Mouse (Mus musculus) frontal cortex, postnatal 36 days (tissue): Measurements from ENCODE around the gene Slc30a7.
A peak's percentile ranks its signal among the peaks of the same experiment; 100 is the strongest.
"Not testable (repeated sequence)": the region's sequence is repeated elsewhere in the genome, so short reads cannot be mapped to it uniquely, and the experiment has no call there.

Source experiments
- DNase-seq, 2 experiments: peaks; one replicate each; pipeline ENCODE4 v3.0.0; 2022; ENCODE audit warnings: low spot score in 2 of 2

The Slc30a7 gene

DNA sequence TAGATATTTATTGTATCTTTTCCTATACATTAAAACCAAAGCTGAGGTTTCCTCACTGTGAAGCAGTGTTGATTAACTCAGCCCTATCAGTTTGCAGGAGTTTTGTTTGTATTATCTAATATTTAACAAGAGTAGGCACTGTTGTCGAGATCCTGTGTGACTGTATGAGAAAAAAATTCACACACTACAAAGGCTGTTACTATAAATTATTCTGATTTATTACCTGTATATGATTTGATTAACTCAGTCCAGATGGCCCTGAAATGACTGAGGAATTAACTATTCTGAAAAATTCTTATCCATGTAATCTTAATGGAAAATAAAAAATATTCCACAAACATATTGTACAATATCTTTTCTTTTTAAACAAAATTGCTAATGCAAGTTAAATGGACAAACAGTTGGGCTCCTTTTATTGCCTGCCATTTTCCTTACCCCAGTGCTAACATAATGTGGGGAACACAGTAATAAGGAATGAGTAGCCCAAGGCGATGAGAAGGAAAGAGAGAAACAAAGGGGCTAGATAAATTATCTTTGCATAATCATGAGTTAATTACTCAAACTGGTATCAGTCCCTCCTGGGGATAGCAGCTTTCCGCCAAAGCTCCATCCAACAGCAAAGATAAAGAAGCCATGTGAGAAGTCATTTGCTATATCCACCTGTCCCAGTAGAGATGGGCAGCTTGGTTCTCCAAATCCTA is 57.8 kb downstream of the Slc30a7 start:
- no peak for DNase-seq

DNA sequence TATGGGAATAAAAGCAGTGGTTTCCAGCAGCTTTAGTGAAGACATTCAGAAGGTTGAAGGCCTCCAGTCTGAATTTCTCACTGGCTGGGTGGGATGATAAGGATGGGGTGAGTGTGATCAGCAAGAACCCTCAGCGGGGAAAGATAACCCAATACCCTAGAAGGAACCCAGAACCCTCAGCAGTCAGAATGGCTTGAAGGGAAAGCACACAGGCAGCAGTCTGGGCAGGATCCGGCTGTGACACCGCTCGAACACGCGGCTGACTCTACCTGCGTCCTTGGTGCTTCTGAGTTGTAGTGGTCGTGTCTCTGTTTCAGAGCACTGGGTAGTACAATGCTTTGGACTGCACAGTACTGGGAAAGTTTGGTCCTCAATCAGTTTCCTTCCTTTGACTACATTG is 60.9 kb downstream of the Slc30a7 start:
- no peak for DNase-seq

GRCm38 (mm10) chr3:115944376-115944775 is 62.8 kb downstream of the Slc30a7 start:
- no peak for DNase-seq

DNA sequence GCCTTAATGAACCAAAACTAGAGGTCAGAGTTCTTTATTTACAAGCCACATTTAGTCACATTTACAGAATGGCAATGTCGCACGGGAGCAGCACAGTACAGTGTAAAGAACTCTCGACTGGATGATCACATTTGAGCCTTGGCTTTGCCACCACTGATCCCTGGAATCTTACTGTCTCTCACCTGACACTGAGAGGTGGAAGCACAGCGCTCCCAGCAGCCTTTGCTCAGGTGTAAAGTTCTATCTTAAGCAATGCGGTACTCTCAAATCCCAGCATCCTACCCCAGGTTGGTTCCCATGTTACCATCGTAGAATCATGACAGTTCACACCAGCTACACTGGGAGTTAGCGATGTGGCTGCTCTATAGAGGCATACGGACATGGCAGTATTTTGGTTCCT is 65.7 kb downstream of the Slc30a7 start:
- DNase-seq = no peak

DNA sequence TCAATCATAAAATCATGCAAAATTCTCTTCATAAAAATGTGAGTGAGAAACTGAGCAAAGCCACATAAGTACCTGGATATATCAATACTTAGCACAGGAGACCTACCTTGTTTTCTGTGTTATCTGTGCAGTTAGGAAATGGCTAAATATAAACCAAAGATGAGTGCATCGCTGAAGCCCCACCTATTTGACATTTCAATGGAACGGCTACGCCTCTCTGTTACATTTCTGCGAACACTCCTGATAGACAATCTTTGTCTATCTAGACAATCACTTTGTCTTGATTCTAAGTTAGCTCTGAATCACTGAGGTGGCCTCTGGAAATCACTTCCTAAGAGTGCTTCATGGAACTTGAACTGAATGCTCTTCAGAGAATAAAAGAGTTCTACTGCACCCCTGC is 66.7 kb downstream of the Slc30a7 start:
- no peak for DNase-seq

DNA sequence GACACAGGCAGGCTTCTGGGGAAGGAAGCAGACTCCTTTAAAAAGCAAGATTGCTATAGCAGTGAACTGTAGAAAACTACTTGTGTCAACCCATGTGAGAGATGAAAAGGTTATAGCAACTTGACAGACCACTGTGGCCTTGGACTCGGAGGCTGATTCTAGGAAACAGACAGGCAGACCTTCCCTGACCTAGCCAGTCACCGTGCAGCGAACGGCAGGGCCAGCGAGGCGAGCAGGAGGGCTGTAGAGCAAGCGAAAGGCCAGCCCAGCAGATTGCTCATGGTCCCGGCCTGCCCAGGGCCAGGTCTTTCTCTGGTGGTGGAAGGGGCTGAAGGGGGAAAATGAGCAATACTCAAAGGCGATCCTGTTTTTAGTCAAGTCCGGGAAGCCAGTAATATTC is 69.4 kb downstream of the Slc30a7 start:
- no peak for DNase-seq

GRCm38 (mm10) chr3:115936734-115937599 is 70.2 kb downstream of the Slc30a7 start:
- no peak for DNase-seq

DNA sequence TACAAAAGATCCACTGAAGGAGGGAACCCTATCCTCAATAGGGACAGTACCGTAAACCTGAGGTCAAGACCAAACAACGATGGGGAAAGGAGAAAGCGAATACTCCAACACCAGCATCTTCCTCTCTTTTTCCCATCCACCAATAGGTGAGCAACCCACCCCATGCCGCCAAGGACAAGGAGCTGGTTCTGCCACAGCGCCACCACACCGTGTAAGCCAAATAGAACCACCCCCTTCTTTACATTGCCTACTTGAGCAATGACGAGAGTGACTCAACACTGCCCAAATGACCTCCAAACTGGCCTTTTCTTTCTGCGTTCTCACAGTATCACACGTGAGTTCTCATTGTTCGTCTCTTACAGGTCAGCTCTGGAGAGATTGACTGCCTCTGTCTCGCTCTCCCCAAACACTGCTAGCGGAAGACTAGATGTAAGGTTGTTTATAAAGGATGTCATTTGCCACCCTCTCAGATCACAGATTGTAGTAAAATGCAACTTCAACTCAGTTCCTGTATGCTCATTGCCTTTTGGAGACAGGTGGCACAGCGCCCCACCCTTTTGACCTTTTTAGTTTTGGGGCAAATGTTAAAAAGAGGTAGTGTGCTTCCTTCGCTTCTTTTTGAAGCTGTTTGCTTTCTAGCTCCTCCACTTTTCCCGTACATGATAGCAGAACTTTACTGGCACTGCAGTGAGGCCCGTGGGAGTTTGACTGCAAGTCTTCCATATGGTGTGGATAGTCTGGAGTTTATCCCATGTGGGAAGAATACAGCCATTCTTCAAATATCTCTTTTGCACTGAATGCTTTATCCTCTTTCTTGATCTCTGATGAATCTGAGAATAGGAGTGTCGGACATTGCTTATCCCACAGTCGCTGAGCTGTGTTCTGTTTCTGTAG is 73.7 kb downstream of the Slc30a7 start:
- DNase-seq = peak; percentile 38 to 82

- DNase-seq = no peak
These were observed 75.5 kb downstream of the Slc30a7 start for GRCm38 (mm10) chr3:115931701-115932100.

- DNase-seq = no peak
These were observed 80.7 kb downstream of the Slc30a7 start for GRCm38 (mm10) chr3:115926531-115926930.

DNA sequence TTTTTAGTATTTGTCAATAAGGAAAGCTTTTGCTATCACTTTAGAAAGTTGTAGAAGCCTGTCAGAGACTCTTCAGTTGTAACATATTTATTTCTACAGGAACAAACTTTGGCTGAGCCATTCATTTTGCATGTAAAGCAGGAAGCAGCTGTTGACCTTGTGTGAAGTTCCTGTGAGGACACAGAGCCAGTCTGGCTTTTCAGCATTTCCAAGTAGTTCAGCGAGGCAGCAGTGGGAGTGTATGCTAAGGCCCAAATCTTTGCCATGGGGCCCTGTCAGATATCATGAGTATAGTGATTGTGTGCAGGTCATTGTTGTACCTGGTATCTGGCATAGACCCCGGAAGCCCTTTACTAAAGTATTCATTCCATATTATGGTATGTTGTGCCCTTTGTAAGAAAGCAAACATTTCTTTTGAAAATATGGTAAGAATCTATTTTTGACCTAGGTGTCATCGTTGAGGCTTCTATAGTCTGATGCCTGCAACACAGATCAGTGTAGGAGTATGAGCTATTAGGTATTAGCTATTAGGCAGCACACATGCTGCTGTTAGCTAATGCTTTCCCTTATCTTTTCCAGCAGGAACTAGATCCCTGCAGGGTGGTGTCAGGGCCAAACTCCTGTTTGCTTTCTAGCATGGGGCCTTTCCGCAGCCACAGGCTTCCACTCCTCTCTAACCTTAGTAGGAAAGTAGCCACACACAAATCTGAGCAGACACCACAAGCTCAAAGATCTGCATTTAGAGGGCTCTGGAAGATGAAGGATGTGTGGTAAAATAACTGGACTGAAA is 82.6 kb downstream of the Slc30a7 start:
- DNase-seq = no peak

DNA sequence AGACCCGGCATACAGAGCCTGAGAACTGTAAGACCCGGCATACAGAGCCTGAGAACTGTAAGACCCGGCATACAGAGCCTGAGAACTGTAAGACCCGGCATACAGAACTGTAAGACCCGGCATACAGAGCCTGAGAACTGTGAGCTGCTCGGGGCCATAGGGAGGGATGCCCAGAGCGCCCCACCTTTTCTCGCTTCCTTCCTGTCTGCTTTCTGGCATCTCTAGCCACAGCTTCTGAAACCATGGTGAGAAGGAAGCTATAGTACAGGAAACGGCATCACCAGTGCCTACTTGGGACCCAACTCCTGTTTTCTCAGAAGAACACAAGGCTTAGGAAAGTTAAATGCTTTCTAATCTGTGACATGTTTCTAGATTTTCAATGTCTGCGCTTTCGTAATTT is 99.8 kb downstream of the Slc30a7 start:
- not testable (repeated sequence) for DNase-seq

DNA sequence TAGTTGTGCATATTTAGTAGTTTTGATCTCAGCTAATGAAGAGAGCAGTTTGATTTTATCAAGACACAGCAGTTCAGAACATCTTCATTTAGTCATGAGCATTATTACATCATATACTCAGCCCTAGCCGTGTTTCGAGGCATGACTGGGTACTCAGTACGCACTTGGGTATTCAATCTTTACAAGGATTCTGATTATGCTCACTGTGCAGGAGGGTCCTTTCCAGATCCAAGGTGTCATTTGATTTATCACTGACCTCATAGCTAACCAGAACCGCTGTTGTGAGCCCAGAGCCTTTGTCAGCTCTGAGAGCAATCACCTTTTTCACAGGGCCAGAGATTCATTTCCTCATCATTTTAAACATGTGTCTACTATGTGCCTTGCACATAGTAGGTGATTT is 101.6 kb downstream of the Slc30a7 start:
- no peak for DNase-seq

DNA sequence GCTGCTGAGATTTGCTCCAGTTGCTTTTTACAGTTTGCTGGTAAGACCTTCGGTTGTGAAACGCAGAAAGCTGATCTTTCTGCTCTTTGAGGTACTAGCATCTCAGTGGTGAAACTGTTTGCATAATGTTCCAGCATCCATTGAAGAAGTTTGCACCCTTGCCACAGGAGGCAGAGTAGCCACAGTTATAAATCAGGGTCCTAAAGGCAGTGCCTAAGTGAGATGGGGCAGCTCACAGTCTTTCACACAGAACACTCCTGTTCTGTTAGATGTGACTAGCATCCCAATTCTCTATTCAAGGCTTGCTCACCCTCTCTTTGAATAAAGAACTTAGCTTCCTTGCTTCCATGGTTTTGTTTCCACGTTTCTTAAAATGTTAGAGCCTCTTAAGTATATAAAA is 102.1 kb downstream of the Slc30a7 start:
- no peak for DNase-seq

GRCm38 (mm10) chr3:115902301-115902956 is 104.8 kb downstream of the Slc30a7 start:
- no peak for DNase-seq

- DNase-seq = no peak
These were observed 108.8 kb downstream of the Slc30a7 start for GRCm38 (mm10) chr3:115898354-115898948.

DNA sequence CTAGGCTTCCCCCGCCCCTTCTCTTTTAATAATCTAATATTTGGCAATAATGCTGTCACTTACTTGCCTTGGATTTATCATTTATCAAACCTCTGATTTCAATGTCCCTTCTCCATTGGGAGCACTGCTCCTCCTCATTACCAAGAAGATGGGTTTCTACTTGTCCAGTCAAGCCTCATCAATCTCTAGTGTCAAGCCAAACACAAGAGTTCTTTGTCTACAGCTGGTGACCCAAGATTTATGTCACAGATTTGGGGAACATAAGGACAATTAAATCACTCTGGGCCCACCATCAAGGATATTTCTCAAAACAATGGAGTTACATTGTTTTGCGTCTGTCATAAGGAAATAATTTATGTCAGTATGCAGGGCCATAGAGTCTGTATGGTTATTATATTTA is 114.0 kb downstream of the Slc30a7 start:
- no peak for DNase-seq

DNA sequence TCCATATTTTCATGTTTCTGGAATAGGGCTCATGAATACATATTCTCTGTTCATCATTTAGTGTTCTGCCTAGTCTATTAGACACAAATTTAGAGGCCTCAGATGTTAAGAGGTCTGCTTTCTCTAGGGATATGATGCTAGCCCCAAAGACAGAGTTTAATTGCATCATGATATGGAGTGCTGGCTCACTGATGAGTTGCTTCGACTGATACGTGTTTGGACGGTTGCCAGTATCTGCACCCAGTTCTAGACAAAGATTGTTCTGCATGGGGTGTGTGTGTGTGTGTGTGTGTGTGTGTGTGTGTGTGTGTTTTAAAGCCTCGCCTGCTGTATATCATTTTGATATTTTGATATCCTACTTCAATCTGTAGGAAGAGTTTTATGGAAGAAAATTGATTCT is 114.9 kb downstream of the Slc30a7 start:
- no peak for DNase-seq
